Mouse (Mus musculus): ENCODE results near the gene Pole4.

Gene Pole4

DNA sequence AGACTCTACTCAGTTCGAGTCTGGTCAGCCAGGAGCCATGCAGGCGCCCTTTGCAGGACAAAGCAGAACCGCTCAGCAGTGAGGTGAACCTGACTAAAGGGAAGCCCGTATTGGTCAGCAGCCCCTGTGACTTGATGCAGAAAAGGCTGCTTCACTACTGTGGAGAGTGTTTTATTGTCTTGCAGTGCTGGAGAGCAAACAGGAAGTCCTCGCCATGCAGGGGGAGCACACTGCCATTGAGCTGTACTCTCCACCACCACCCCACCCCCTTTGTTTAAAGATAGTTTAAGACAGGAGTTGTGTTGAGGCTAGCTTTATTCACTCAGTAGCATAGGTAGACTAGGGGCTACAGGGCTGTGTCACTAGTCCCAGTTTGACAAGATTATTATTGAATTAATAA, at the start of gene Pole4:
Gene Pole4 (minus strand): TSS at position 145 of the 400 bp plus-strand sequence.
- no peak for DNase-seq

DNA sequence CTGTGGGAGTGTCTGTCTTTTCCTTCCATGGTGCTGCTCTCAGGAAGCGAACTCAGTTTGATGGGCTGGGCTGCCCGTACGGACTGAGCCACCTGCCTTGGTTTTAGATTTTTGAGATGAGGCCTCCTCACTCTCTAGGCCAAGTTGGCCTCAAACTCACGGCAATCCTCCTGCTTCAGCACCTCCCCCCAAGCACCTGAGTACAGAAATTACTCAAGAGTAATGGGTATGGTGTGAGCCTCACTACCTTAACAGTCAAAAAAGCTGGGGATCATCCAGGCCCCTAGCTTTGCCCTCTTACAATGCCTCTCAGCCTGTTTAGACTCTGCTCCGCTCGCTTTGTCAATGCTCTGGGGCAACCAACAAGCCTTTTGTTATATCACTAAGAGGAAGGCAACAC, 49.6 kb upstream of the Pole4 start:
- no peak for DNase-seq

DNA sequence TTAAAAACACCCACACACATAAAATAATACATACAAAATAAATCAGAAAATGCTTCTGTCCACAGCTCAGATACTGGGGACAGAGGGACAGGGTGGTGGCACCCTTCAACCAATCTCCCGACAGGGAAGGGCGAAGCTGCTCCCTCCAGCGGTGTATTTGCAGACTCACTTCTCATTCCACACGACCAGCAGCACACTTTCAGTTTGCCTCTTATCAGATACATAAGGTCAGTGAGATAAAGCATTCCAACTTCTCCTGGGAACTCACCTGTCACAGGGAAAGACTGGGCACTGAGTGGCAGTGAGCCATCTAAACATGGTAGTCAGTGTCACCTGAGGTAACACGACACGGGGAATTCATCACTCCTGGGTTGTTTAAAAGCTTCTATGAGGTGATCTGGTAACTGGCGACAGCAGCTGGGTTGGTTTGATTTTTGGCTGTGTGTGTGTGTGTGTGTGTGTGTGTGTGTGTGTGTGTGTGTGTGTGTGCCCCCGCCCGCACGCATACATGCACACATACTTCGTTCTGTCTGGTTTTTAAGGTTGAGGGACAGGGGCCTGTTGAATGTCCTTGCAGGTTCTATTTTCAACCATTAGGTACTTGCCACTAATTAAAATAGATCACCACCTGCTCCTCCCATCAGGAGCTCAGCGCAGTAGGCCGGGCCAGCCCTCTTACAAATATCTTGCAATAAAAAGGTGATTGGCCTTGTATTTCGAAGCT, 48.6 kb upstream of the Pole4 start:
- no peak for DNase-seq

DNA sequence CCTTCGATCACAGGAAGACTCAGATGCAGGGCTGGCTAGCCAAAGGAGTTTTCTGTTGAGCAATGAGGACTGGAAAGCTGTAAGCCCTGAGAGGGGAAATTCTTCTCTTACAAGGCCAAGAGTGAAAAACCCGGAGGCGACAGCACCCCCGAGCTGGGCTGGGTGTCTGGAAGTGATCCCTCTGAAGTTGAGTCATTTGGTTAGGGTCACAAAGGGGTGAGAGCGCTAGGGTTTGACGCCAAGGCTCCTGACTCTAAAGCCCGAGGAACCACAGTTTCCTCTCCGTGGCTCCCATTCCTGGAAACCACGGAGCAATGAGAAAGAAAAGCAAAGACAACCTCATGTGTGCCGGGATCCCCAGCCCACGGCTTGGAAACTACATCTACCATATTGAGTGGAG, 47.9 kb upstream of the Pole4 start:
- no peak for DNase-seq

DNA sequence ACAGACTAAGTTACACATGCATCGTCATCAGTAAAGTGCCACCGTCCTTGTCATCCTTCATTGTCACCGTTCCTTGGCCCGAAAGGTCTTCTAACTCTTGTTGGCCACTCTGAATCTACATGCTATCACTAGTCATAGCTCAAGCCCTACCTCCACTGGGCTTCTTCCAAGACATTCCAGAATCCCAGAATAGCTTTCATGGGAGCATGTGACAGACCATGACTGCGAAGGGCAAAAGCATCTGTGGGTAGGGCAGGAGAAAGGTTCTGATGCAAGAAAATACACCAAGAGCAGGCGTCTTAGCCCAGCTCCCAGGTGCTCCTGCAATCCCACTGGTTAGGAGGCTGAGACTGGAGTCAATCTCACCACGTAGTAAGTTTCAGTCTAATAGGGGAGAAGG, 46.6 kb upstream of the Pole4 start:
- DNase-seq = no peak

DNA sequence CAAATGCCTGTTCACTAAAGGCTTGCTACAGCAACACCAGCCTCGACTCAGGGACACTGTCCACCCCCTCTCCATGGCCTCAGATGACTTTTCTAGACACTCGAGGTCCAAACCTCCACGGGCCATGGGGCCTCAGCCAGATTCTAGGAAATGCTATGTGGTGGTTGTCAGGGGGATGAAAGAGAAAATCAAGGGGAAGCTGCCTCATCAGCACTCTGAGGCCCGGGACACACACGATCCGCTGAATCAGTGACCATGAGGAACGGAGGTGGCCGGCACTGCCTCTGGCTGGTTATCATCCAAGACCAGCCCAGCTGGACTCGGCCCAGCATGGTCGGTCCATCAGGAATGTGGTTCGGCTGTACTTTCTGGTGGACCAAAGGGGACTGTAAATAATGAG, 45.9 kb upstream of the Pole4 start:
- DNase-seq = no peak

DNA sequence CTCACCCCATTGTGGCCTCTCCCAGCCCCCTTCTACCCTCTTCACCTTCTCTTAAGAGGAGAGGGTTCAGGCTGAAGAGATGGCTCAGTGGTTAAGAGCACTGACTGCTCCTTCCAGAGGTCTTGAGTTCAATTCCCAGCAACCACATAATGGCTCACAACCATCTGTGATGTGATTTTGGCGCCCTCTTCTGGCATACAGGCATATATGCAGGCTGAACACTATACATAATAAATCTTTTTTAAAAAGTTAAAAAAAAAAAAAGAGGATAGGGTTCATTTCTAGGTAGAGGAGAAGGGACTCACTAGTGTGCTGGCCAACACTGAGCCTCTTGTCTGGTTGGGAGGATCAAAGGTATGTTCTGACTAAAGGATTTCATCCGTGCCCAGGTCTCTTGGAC, 44.9 kb upstream of the Pole4 start:
- DNase-seq = no peak

DNA sequence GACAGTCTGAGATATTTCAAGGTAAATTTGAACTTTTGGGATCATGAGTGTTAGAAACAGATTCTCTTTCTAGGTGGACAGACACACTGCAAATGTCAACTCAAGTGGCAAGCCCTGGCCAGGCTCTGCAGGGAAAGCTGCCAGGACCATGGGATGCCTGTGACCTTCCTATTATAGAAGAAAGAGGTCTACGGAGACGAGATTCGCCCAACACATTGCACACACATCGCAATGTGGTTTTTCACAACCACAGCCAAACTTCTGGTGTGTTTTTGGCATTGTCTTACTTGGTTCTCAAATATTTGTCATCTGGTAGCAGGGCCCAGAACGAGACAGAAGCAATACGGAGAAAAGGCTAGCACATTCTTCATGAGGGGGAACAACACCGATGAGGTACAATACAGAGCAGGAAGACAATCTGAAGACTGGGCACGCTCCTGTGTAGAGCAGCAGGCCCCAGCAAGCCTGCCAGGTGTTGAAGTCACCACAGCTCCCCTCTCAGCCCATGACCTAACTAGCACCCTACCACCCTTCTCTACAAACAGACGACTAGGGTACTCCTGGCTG, 43.0 kb upstream of the Pole4 start:
- DNase-seq = no peak

DNA sequence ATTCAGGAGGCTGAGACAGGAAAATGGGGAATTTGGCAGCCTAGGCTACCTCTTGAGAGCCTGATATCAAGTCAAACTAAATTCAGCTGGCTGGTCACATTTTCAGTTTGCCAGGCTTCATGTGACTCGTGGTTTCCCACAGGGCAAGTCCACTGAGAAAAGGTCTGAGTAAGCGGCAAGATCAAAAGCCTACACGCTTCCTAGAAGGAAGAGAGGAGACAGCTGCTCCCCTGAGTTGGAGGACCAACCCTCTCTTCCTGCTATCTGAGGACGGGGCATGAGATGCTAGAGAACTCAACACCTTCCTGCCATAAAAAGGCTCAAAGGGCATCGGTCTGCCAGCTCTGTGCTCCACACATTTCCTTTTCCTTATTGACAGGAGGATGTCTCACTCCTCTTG, 41.9 kb upstream of the Pole4 start:
- no peak for DNase-seq

DNA sequence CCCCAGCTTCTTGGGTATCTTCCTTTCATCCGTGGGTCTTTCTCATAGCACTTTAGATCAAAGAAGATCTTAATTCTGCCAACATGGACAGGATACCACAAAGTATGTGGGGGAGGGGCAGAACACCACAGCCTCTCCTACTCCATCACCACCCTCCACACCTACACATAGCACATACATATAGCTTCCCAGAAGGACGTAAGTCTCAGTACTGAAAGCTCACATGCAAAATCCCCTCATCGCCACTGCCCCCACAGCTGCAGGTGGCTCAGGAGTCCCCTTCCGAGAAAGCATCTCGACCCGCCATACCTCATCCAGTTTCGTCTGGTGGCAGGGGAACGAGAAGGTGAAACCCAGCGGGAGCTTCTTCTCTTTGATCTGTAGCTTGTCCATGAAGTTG, 39.4 kb upstream of the Pole4 start:
- no peak for DNase-seq

DNA sequence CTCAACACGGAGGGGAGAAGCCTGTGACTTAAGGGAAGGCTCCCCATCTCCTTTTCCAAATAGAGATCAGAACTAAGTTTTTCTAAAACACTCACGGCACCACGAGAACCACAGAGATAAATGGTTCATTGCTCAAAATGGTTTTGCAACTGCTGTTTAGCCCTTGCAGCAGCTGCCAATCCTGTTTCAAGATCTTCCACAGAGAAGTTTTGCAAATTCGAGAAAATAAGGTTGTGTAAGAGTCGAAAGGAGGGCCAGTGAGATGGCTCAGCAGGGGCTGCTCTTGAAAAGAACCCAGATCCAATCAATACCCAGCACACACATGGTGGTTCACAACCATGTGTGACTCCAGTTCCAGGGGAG, 36.3 kb upstream of the Pole4 start:
- DNase-seq = no peak

DNA sequence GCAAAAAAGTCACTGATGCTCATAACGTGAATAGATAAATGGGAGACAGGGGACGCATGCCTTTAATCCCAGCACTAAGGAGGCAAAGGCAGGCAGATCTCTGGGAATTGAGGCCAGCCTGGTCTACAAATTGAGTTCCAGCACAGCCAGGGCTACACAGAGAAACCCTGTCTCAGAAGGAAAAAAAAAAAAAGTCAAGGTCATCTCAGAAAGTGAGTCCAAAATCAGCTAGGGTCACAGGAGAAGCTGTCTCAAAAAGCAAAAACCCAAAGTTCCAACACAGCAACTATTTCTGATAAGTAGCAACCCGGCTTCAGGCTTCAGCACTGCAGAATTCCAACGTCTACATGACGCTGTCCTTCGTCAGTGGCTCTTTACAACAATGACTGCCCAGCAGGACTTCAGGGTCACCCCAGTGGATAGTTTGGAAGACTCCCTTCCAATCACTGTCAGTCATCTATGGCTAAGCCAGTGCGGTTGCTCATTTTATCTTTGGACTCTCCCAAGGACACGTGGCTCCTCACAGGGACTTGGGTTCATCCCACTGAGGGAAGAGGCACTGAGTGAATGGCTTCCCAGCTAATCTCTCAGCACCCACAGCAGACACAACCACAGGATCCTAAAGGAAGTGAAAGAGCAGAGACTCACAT, 35.8 kb upstream of the Pole4 start:
- no peak for DNase-seq

DNA sequence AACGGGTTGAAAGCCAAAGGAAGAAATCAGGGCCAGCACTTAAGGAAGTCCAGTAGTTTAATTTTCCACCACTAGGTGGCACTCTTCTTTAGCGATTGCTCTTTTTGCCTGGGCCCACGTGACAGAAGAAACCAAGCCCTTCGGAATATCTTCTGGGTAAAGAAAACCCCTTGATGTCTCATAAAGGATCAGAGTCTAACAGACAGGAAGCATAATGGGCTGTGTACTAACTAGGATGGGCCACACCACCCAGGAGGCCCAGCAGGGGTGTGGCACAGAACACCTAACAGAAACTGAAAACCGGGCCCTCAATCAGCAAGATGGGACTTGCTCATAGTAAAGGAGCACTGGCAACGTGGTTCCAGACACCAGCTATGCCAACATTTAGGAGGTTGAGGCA, 35.1 kb upstream of the Pole4 start:
- peak; percentile 92 for DNase-seq

DNA sequence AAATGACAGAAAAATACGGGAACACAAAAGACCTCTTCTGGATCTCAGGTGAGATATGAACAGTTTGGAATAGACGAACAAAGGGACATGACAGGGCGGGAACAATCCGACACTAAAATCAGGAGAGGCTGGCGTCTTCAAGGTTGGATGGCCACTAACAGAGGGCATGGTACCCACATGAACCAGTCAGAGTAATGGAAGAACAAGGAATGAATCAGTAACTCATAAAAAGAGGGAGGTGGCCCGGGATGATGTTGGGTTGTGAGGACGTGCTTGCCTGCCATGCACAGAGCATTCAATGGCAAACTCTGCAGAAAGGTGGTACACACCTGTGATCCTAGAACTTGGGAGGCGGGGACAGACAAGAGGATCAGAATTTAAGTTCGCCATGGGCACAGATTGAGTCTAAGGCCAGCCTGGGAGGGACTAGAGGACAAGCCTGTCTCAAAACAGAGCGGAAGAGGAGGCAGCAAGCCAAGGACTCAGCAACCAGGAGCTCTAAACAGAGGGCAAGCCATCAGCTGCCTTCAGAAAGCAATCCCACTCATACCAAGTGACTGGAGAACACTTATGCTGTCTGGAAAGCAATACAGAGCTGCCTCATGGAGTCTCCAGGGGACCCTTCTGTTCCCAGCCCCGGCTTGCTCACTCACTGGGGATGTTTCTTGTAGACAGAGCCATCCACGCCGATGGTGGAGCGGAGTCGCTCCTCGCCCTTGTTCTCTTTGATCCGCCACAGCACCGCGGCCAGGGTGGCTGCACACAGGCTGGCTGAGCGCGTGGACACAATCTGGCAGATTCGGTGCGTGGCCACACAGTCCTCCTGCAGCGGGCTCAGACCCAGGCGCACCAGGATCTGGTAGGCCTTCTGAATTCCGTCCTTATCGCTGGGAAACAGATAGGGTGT, 32.7 kb upstream of the Pole4 start:
- DNase-seq = no peak

DNA sequence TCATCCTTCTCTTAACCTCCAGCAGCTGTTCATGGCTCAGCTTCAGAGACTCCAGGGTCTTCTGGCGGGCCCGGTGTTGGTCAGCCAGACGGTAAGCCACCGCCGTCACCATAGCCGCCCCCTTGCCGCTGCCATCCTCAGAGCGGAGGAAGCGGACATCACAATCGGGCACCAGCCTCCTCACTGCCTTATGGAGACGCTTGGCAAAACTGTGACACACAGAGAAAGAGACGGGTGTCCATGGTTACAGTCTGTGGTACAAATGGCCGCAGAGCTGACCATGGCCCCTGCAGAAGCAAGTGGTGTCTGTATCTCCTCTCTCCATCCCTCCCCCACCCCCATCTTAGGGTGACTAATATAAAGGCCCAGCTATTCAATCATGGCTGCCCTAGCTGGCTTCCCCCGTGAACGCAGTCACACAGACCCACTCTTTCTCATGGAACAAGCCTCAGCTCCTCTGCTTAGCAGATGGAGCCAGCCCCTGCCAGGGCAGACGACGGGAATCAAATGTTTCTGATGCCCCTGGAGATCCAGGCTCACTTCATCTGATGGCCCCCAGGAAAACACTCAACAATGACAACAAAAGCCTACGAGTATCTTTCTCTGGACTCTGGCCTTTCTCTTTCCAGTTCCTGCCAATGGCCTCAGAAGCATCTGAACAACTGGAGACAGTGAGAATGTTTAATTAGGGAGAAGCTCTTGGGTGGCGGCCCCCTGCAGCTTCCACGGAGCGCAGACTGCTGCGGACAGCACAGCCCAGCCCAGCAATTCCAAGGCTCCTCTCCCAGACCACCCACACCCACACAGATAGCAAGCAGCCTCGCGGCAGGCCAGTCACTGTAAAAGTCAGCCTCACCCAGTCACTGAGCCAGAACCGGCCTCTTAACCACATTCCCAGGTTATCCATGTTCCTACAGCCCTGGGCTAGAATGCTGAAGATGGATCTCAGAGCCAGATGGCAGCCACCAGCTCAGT, 31.7 kb upstream of the Pole4 start:
- no peak for DNase-seq

DNA sequence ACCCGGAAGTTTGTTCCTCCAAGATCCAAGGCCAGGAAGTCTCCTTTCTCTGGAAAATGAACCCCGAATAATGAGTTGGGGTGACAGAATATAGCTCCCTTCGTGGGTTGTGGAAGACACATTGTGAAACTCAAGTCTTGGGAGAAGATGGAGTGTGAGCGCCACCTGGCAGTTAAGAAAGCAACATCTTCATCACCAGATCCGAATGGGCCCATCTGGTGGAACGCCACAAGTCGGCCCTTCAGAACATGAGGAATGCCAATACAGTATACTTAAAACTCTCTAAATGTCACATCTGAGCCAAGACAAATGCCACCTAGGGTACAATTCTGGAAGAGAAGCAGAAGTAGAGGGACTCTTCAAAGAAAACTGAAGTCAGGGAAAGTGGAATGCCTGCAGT, 30.2 kb upstream of the Pole4 start:
- peak; percentile 32 for DNase-seq

DNA sequence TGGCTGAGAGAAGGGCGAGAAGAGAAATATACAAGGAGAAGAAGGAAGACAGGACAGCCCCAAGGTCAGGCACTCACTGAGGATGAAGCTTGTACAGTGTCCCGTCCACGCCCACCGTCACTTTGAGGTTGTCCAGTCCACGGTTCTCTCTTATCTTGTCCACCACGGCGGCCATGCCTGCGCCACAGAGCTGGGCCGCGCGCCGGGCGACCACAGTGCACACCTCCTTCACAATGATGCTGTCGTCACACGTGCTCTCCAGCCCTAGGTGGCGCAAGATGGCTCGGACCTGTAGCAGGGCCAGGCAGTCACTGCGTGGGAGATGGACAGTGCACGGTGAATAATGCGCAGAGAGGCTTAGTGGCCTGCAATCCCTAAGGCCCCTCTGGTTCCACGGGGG, 23.5 kb upstream of the Pole4 start:
- no peak for DNase-seq

DNA sequence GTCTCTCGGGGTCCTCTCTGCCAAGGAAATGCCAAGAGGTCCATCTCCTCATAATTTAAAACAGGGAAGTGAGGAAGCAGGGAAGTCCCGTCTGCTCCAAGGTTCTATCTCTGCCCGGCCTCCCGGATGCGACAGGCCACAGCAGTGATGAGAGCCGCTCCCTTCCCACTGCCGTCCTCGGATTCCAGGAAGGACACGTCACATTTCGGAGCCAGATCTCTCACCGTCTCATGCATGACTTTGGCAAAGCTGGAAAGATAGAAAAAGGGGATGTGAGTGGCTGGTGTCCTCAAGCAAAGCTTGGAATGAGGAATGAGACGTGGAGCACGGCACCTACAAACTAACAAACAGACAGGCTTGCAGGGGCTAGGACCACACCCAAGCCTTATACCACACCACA, 22.0 kb upstream of the Pole4 start:
- DNase-seq = no peak

DNA sequence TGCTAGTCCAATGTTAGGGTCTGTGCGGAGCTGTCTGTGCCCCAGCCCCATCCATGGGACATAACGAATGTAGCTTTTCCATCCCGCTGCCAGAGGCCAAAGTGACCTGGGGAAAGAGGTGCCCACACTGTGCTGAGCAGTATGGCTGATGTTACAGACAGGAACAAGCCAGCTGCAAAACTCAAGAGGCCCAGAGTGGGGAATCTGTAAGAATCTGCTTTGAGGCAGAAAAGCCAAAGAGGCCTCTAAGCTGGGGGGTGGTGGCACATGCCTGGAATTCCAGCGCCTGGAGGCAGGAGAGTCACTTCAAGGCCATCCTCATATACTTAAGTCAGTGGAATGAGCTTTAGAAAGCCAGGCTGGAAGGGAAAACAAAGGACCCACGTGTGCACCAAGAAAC, 18.2 kb upstream of the Pole4 start:
- peak; percentile 69 for DNase-seq

DNA sequence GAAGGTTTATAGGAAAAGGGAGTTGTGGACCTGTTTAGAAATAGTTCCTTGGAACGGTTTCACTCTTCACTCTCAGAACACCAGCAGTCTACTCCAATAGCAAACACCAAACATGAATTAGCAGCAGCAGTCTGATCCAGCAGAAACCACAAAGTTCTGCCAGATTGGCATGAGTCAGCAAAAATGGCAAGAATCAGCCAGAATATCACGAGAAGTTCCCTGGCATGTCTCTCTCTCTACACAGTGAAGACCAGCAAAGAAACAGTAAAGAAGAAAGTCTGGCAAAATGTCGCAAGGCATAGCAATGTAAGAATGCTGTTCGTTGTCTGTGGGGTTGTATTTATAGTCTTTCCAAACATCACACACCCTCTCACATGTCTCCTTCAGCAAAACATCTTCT, 11.0 kb upstream of the Pole4 start:
- DNase-seq = no peak

DNA sequence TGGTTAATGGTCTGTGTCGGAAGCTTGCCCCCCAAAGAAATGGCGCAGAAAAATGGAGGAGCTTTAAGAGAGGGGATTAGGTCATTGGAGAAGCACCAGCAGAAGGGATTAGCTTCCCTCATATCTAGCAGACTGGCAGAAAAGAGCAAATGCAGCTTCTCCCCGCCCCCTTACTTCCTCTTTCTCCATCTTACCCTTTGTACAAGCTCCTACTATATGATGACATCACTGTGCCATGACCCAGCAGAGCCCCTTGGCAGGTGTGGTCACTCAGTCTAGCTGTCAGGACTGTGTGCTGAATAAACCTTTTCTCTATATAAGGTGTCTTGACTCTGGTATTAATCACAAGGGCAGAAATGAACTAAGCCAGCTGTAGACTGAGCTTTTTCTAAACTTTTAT, 10.5 kb upstream of the Pole4 start:
- DNase-seq = no peak

DNA sequence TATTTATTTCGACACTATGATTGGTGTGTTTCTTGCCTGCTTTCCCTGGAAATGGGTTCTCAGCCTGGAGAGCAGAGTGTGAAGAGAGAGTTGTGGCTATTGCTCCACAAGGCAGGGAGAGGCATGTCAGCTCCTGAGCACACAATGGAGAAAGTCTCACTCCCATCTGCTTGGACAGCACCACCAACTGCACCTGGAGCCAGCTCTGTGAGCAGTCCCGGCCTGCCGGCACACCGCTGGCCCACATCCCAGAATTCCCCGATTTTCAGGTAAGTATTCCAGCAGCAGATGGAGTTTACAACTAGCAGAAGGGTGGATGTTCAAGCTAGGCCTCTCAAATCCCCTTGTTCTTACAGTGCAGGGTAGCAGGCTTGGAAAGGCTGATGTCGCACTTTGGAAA, 10.1 kb upstream of the Pole4 start:
- no peak for DNase-seq

Measured in embryo, embryonic 11 days (tissue).